Mouse (Mus musculus) leukemia stem cell, adult 10-12 weeks (primary cell): Measurements from ENCODE around the gene Anapc2. TPM values are rescaled to one million over a fixed set of nuclear protein-coding genes. Genes with fewer than 3 reads are reported as not detected.

Source experiments
- polyA plus RNA-seq: library from polyadenylated mRNA; stranded (reverse); fragments of >175 nt; gene quantifications from 2 replicates; pipeline ENCODE4 v1.2.3, GENCODE M21; 2012; ENCODE audit warnings: low replicate concordance

Anapc2 gene
- polyA plus RNA-seq: 11.4 and 18.3 TPM in 2 replicates

GRCm38 (mm10) chr2:25271827-25272511 lies at the start of gene Anapc2, which contains the start of gene Ssna1:
Gene Anapc2, plus strand, starts transcription at chr2:25272478.
Gene Ssna1, minus strand, starts transcription at chr2:25272438.

GRCm38 (mm10) chr2:25224492-25224765 lies 47.8 kb upstream of the Anapc2 start, which contains the start of gene Tubb4b:
Gene Tubb4b, minus strand, starts transcription at chr2:25224702.

GRCm38 (mm10) chr2:25234050-25234449 lies 38.2 kb upstream of the Anapc2 start, which contains the start of gene Slc34a3:
Gene Slc34a3, minus strand, starts transcription at chr2:25234364.

GRCm38 (mm10) chr2:25236614-25237013 lies 35.7 kb upstream of the Anapc2 start, which contains the start of gene Rnf224:
Gene Rnf224, minus strand, starts transcription at chr2:25236787.

GRCm38 (mm10) chr2:25242101-25242506 lies 30.2 kb upstream of the Anapc2 start, which contains the start of the genes Rnf208 and Cysrt1:
Gene Rnf208, plus strand, starts transcription at chr2:25242255.
Gene Cysrt1, minus strand, starts transcription at chr2:25242452.

GRCm38 (mm10) chr2:25246183-25247072 lies 25.9 kb upstream of the Anapc2 start, which contains the start of gene AL732309.1:
Gene AL732309.1, minus strand, starts transcription at chr2:25246863.

GRCm38 (mm10) chr2:25255284-25255779 lies 16.9 kb upstream of the Anapc2 start, which contains the start of gene Tmem203:
Gene Tmem203, plus strand, starts transcription at chr2:25255439.

GRCm38 (mm10) chr2:25262291-25262767 lies 9.9 kb upstream of the Anapc2 start, which contains the start of gene Tprn:
Gene Tprn, plus strand, starts transcription at chr2:25262618.

GRCm38 (mm10) chr2:25287927-25288649 lies 15.8 kb downstream of the Anapc2 start, which contains the start of gene Tmem210:
Gene Tmem210, plus strand, starts transcription at chr2:25288145.

GRCm38 (mm10) chr2:25289651-25290050 lies 17.4 kb downstream of the Anapc2 start, which contains the start of gene Lrrc26:
Gene Lrrc26, plus strand, starts transcription at chr2:25289915.

GRCm38 (mm10) chr2:25318971-25319773 lies 46.9 kb downstream of the Anapc2 start, which contains the start of gene Grin1:
Gene Grin1, minus strand, starts transcription at chr2:25319187.

GRCm38 (mm10) chr2:25332286-25333160 lies 60.2 kb downstream of the Anapc2 start, which contains the start of gene Man1b1:
Gene Man1b1, plus strand, starts transcription at chr2:25332338.

Other genes with a start within 250 kb of the Anapc2 start
- 61.2 and 74.4 TPM in 2 replicates for gene Nsmf, start 218.1 kb upstream of the Anapc2 start, polyA plus RNA-seq
- gene Entpd8, start 192.2 kb upstream of the Anapc2 start, polyA plus RNA-seq: not detected in 2 replicates
- not detected in 2 replicates for gene Noxa1, start 177.3 kb upstream of the Anapc2 start, polyA plus RNA-seq
- gene Nrarp, start 91.7 kb upstream of the Anapc2 start, polyA plus RNA-seq: 24.8 and 34.7 TPM in 2 replicates
- gene Tor4a, start 75.6 kb upstream of the Anapc2 start, polyA plus RNA-seq: 13.1 and 16.5 TPM in 2 replicates
- gene Nelfb, start 61.0 kb upstream of the Anapc2 start, polyA plus RNA-seq: 15.0 and 19.0 TPM in 2 replicates
- gene Stpg3, start 57.8 kb upstream of the Anapc2 start, polyA plus RNA-seq: 0.22 TPM in 1 of 2 replicates, not detected in the other
- 0.16 TPM in 1 of 2 replicates, not detected in the other for gene Fam166a, start 53.7 kb upstream of the Anapc2 start, polyA plus RNA-seq
- gene Tubb4b, start 47.8 kb upstream of the Anapc2 start, polyA plus RNA-seq: 147 and 477 TPM in 2 replicates
- gene Slc34a3, start 38.1 kb upstream of the Anapc2 start, polyA plus RNA-seq: not detected in 2 replicates
- 0.10 TPM in 1 of 2 replicates, not detected in the other for gene Rnf224, start 35.7 kb upstream of the Anapc2 start, polyA plus RNA-seq
- 5.6 and 9.1 TPM in 2 replicates for gene Rnf208, start 30.2 kb upstream of the Anapc2 start, polyA plus RNA-seq
- not detected in 2 replicates for gene Cysrt1, start 30.0 kb upstream of the Anapc2 start, polyA plus RNA-seq
- gene AL732309.1, start 25.6 kb upstream of the Anapc2 start, polyA plus RNA-seq: 3.1 and 3.2 TPM in 2 replicates
- gene Tmem203, start 17.0 kb upstream of the Anapc2 start, polyA plus RNA-seq: 6.8 and 7.2 TPM in 2 replicates
- 57.8 and 59.6 TPM in 2 replicates for gene Tprn, start 9.9 kb upstream of the Anapc2 start, polyA plus RNA-seq
- gene Ssna1, start within 50 bp of the Anapc2 start, polyA plus RNA-seq: 111 and 119 TPM in 2 replicates
- not detected in 2 replicates for gene Tmem210, start 15.7 kb downstream of the Anapc2 start, polyA plus RNA-seq
- gene Lrrc26, start 17.4 kb downstream of the Anapc2 start, polyA plus RNA-seq: not detected in 2 replicates
- gene Grin1, start 46.7 kb downstream of the Anapc2 start, polyA plus RNA-seq: 0.09 and 0.26 TPM in 2 replicates
- 27.7 and 53.0 TPM in 2 replicates for gene Man1b1, start 59.9 kb downstream of the Anapc2 start, polyA plus RNA-seq
- gene Dpp7, start 83.9 kb downstream of the Anapc2 start, polyA plus RNA-seq: 4.2 and 10.5 TPM in 2 replicates
- gene Uap1l1, start 93.2 kb downstream of the Anapc2 start, polyA plus RNA-seq: 5.6 and 9.7 TPM in 2 replicates
- gene Sapcd2, start 99.8 kb downstream of the Anapc2 start, polyA plus RNA-seq: 82.8 and 125 TPM in 2 replicates
- gene Entpd2, start 123.4 kb downstream of the Anapc2 start, polyA plus RNA-seq: 0.67 TPM in 1 of 2 replicates, not detected in the other
- gene Npdc1, start 126.9 kb downstream of the Anapc2 start, polyA plus RNA-seq: 8.1 and 13.5 TPM in 2 replicates
- 2.3 TPM in 1 of 2 replicates, not detected in the other for gene Fut7, start 150.8 kb downstream of the Anapc2 start, polyA plus RNA-seq
- 8.3 and 12.8 TPM in 2 replicates for gene Abca2, start 156.2 kb downstream of the Anapc2 start, polyA plus RNA-seq
- not detected in 2 replicates for gene Clic3, start 184.4 kb downstream of the Anapc2 start, polyA plus RNA-seq
- 30.3 and 31.6 TPM in 2 replicates for gene Paxx, start 188.6 kb downstream of the Anapc2 start, polyA plus RNA-seq
- gene Ptgds, start 197.6 kb downstream of the Anapc2 start, polyA plus RNA-seq: not detected in 2 replicates
- not detected in 2 replicates for gene Lcn12, start 221.4 kb downstream of the Anapc2 start, polyA plus RNA-seq
- 15.5 and 54.4 TPM in 2 replicates for gene Fbxw5, start 228.3 kb downstream of the Anapc2 start, polyA plus RNA-seq
- not detected in 2 replicates for gene C8g, start 229.2 kb downstream of the Anapc2 start, polyA plus RNA-seq